Mouse (Mus musculus): ENCODE results near the gene Fcrlb.
A peak's percentile ranks its signal among the peaks of the same experiment; 100 is the strongest.

Fcrlb gene

GRCm38 (mm10) chr1:170868107-170868904 lies 44.4 kb downstream of the Fcrlb start:
- DNase-seq: peak; percentile 46

- peak; percentile 94 for DNase-seq
These were observed 45.0 kb downstream of the Fcrlb start, which contains the start of gene Atf6 for GRCm38 (mm10) chr1:170867691-170868105. Gene Atf6 (minus strand): TSS chr1:170867771.

- DNase-seq: peak; percentile 41
These were observed 45.6 kb downstream of the Fcrlb start for GRCm38 (mm10) chr1:170866992-170867690.

GRCm38 (mm10) chr1:170865406-170865805 lies 47.3 kb downstream of the Fcrlb start:
- DNase-seq: no peak

GRCm38 (mm10) chr1:170864754-170865153 lies 48.0 kb downstream of the Fcrlb start:
- no peak for DNase-seq

GRCm38 (mm10) chr1:170864234-170864633 lies 48.5 kb downstream of the Fcrlb start:
- DNase-seq: no peak

- DNase-seq: peak; percentile 21
These were observed 49.7 kb downstream of the Fcrlb start for GRCm38 (mm10) chr1:170863033-170863432.

- no peak for DNase-seq
These were observed 50.4 kb downstream of the Fcrlb start for GRCm38 (mm10) chr1:170862435-170862717.

GRCm38 (mm10) chr1:170861671-170862434 lies 50.9 kb downstream of the Fcrlb start:
- no peak for DNase-seq

GRCm38 (mm10) chr1:170858872-170859271 lies 53.9 kb downstream of the Fcrlb start:
- DNase-seq: no peak

- DNase-seq: no peak
These were observed 55.4 kb downstream of the Fcrlb start for GRCm38 (mm10) chr1:170857369-170857768.

All from thymus, postnatal 4 days (tissue).